Mouse (Mus musculus) bone marrow, adult 2 months (tissue): ENCODE measurements at regions not wholly inside any gene's neighbourhood (a gene's known extent, or its start where the extent isn't known, plus 50 kb on each side); places are given as distances from the start of the nearest gene placed in this dataset.

ENCODE experiments used
- CTCF ChIP-seq: fragments of 200-500 bp; IDR thresholded peaks from 2 replicates; pipeline ENCODE4 v1.5.1; 2011; ENCODE audit warnings: low read length, control low read depth; ENCODE audit not compliant: control insufficient read depth, insufficient read depth
- POLR2A ChIP-seq: fragments of 200-500 bp; IDR thresholded peaks from 2 replicates; pipeline ENCODE4 v1.6.1; 2011; ENCODE audit warnings: low read depth, mild to moderate bottlenecking, control low read depth, low read length, borderline replicate concordance; ENCODE audit not compliant: control insufficient read depth

- TF ChIP-seq CTCF (no peak), POLR2A (no peak)
Measured at GRCm38 (mm10) chr7:135898876-135899275, 182.7 kb upstream of the Mki67 start.
